8 mouse cellular contexts compared by ENCODE assay signal in the genomic region with DNA sequence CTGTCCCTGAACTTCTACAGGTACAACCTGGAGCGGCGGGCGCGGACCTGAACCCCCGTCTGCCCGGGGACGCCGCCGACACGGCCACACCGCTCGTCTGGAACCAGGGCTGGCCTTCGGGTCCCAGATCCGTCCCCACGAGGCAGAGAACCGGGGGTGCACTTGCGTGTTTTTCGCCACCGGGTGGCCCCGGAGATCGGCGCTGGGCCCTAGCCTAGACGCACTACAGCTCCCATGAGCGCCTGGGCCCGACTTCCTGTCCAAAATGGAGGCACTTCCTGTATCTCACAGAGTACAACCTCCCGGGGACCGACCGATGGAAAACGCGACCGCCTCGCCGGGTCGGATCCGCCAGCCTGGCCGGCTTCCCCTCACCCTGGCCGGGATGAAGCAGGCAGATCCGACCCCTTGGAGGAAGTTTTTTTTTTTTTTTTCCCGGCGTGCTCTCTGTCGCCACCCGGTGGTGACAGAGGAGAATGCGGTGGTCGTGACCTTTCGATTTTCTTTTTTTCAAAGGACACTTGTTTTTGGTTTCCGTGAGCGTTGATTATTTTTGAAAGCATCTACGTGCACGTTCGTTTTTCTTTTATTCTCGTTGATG. TPM values are rescaled to one million over a fixed set of nuclear protein-coding genes. Genes with fewer than 3 reads are reported as not detected.
DNase-seq lines count a peak whose midpoint lies in the region; ATAC-seq and TF ChIP-seq lines count a peak whose summit lies in the region.
"Not testable (repeated sequence)": the region's sequence is repeated elsewhere in the genome, so short reads cannot be mapped to it uniquely, and the experiment has no call there.

No protein-coding gene starts in this region.

- not testable (repeated sequence) for H3K4me1 ChIP-seq in G1E (ENCODE audit: insufficient read depth, low read depth, low read length); hindbrain, embryonic 10.5 days (replicated peaks); lung, embryonic 15.5 days

- not testable (repeated sequence) for H3K9ac ChIP-seq in lung, embryonic 15.5 days

- H3K4me3 ChIP-seq in G1E (ENCODE audit: low read depth, low read length), result not testable (repeated sequence)
- peak overlapping the region; percentile 2; the same call in 1 of the 2 replicates for H3K4me3 ChIP-seq in hindbrain, embryonic 10.5 days
- H3K4me3 ChIP-seq in lung, embryonic 15.5 days, result peak overlapping the region; percentile 22

- peak; percentile 25 for DNase-seq in G1E (ENCODE audit: low spot score)
- peak; percentile 99 for DNase-seq in cerebellum, adult 9-11 months
- DNase-seq in frontal cortex, adult 2 months (ENCODE audit: extremely low spot score in 1 of 2, low spot score in 1 of 2), result peak; percentile 83 to 89
- peak; percentile 87 for DNase-seq in hindbrain, embryonic 10.5 days (ENCODE audit: low spot score)
- peak; percentile 97 for DNase-seq in layer of hippocampus, adult 9-11 months
- DNase-seq in ovary, adult 18-20 months (ENCODE audit: low spot score), result peak; percentile 79
- peak; percentile 97 for DNase-seq in thymus, postnatal 14 days

- not testable (repeated sequence) for H3K27me3 ChIP-seq in G1E (ENCODE audit: insufficient read depth, low read length); hindbrain, embryonic 10.5 days (ENCODE audit: insufficient read depth, poor library complexity, severe bottlenecking); lung, embryonic 15.5 days

- H3K9me3 ChIP-seq in G1E (replicated peaks), result peaks cover 19% of the 10 kb centered on the region
- H3K9me3 ChIP-seq in hindbrain, embryonic 10.5 days, result peaks cover 54% of the 10 kb centered on the region
- H3K9me3 ChIP-seq in lung, embryonic 15.5 days, result peaks cover 31% of the 10 kb centered on the region

- not testable (repeated sequence) for TF ChIP-seq CTCF in G1E (IDR thresholded peaks at IDR 0.05; ENCODE audit: low read depth, low read length)

- peak; percentile 23 for ATAC-seq in G1E (ENCODE audit: extremely low read depth, insufficient number of reproducible peaks, low FRiP score, poor library complexity, severe bottlenecking)
- ATAC-seq in lung, embryonic 15.5 days (ENCODE audit: borderline replicate concordance, extremely low read depth, low FRiP score, low TSS enrichment), result peak; percentile 85

- WGBS in hindbrain, embryonic 10.5 days, result 66% methylated on average over 51 of the region's 51 CpGs
- WGBS in lung, embryonic 15.5 days, result 61% methylated on average over 51 of the region's 51 CpGs

- H3K36me3 ChIP-seq in G1E (replicated peaks), result peaks cover 23% of the 10 kb centered on the region
- H3K36me3 ChIP-seq in hindbrain, embryonic 10.5 days, result peaks cover 51% of the 10 kb centered on the region
- peaks cover 43% of the 10 kb centered on the region for H3K36me3 ChIP-seq in lung, embryonic 15.5 days

- peak overlapping the region; percentile 26 for H3K4me2 ChIP-seq in lung, embryonic 15.5 days

- H3K27ac ChIP-seq in hindbrain, embryonic 10.5 days, result peak overlapping the region; percentile 0; the same call in 1 of the 2 replicates
- H3K27ac ChIP-seq in lung, embryonic 15.5 days, result 0 out of 2 replicates have a peak overlapping the region, but pooled peaks have one; percentile 20

RNA-seq across cellular contexts. Expression of gene Gm21860, which starts 10.1 kb away (rescaled TPM):
- total RNA-seq in G1E (2014; fragmentation: Nextera tagmentation) (not detected in 2 replicates), G1E (2017) (not detected in 2 replicates)
- not detected in 2 replicates for polyA plus RNA-seq in G1E (2012)
- polyA plus RNA-seq in frontal cortex, adult 2 months (2012; rRNA removed), result not detected in 2 replicates
- polyA plus RNA-seq in hindbrain, embryonic 10.5 days (2016; fragmentation: Nextera tagmentation; extraction: Ambion mirVana), result not detected in 2 replicates
- polyA plus RNA-seq in lung, embryonic 15.5 days (2015; fragmentation: Nextera tagmentation; extraction: Ambion mirVana), result not detected in 2 replicates

RNA-seq across cellular contexts. Expression of gene Gm47283, which starts 40.1 kb away (rescaled TPM):
- total RNA-seq in G1E (2014; fragmentation: Nextera tagmentation) (not detected in 2 replicates), G1E (2017) (not detected in 2 replicates)
- polyA plus RNA-seq in G1E (2012), result not detected in 2 replicates
- not detected in 2 replicates for polyA plus RNA-seq in frontal cortex, adult 2 months (2012; rRNA removed)
- polyA plus RNA-seq in hindbrain, embryonic 10.5 days (2016; fragmentation: Nextera tagmentation; extraction: Ambion mirVana), result not detected in 2 replicates
- not detected in 2 replicates for polyA plus RNA-seq in lung, embryonic 15.5 days (2015; fragmentation: Nextera tagmentation; extraction: Ambion mirVana)

Comparison
In these comparisons a context has a peak if more than half of its experiments do, and no peak if none do; other contexts are left out.
1. DNase-seq: peak in every context shown above with its lines; median percentile 99 in cerebellum, adult 9-11 months; 97 in layer of hippocampus, adult 9-11 months; 97 in thymus, postnatal 14 days; 87 in hindbrain, embryonic 10.5 days; 86 in frontal cortex, adult 2 months; 79 in ovary, adult 18-20 months; 25 in G1E.